Mouse (Mus musculus) heart, embryonic 16.5 days (tissue): Measurements from ENCODE around the gene Galnt3. TPM values are rescaled to one million over a fixed set of nuclear protein-coding genes. Genes with fewer than 3 reads are reported as not detected.

Experiments
- ATAC-seq: fragments of 200-750 bp; cut with Nextera tagmentation; replicated peaks from 2 replicates; pipeline ENCODE4 v1.8.0; 2017; ENCODE audit warnings: moderate number of reproducible peaks; ENCODE audit not compliant: insufficient read depth, low FRiP score; ENCODE audit errors: extremely low read depth
- H3K27ac ChIP-seq: fragments of 300-500 bp; sonication (generic); 2 replicates; pipeline ENCODE4 v1.5.1; 2014; ENCODE audit warnings: mild to moderate bottlenecking, low read length, control low read depth, moderate library complexity
- H3K27me3 ChIP-seq: fragments of 300-500 bp; sonication (generic); 2 replicates; pipeline ENCODE4 v1.6.1; 2014; ENCODE audit warnings: low read length, mixed read lengths; ENCODE audit not compliant: control insufficient read depth, insufficient read depth
- H3K36me3 ChIP-seq: fragments of 300-500 bp; sonication (generic); 2 replicates; pipeline ENCODE4 v1.6.1; 2014; ENCODE audit not compliant: control insufficient read depth, insufficient read depth
- H3K4me1 ChIP-seq: fragments of 300-500 bp; sonication (generic); 2 replicates; pipeline ENCODE4 v1.6.1; 2014; ENCODE audit warnings: low read length, mixed read lengths; ENCODE audit not compliant: control insufficient read depth, insufficient read depth
- H3K4me2 ChIP-seq: fragments of 300-500 bp; sonication (generic); 2 replicates; pipeline ENCODE4 v1.6.1; 2014; ENCODE audit warnings: low read depth, mild to moderate bottlenecking, control low read depth, low read length
- H3K4me3 ChIP-seq: fragments of 300-500 bp; sonication (generic); 2 replicates; pipeline ENCODE4 v1.5.1; 2014; ENCODE audit warnings: mild to moderate bottlenecking, control low read depth, low read length
- H3K9ac ChIP-seq: fragments of 300-500 bp; sonication (generic); 2 replicates; pipeline ENCODE4 v1.6.1; 2014; ENCODE audit warnings: low read length, control low read depth
- H3K9me3 ChIP-seq: fragments of 300-500 bp; sonication (generic); replicated peaks from 2 replicates; pipeline ENCODE4 v1.6.1; 2016; ENCODE audit warnings: low read length; ENCODE audit not compliant: control insufficient read depth
- WGBS: fragments of 180-500 bp; shearing (Covaris S2); extraction: QIAGEN DNeasy Blood & Tissue Kit; methylation state at CpG from one replicate; pipeline ENCODE4 v1.1.7; 2014; 5-methylcytosine and 5-hydroxymethylcytosine counted together
- polyA plus RNA-seq: library from polyadenylated mRNA; unstranded; fragments of >200 nt; fragmentation: Nextera tagmentation; extraction: Ambion mirVana; gene quantifications from 2 replicates; pipeline ENCODE4 v1.2.1, GENCODE M21; 2015

The Galnt3 gene
- polyA plus RNA-seq, 1 experiment from 2014 or later = 1.3 TPM

GRCm38 (mm10) chr2:66146473-66146872, 21.7 kb upstream of the Galnt3 start:
- Histone ChIP-seq H3K36me3 (no peaks in the 10 kb centered on the region), H3K9me3 (no peaks in the 10 kb centered on the region), H3K27ac (no peak overlapping the region), H3K27me3 (no peaks in the 10 kb centered on the region), H3K4me1 (no peaks in the 10 kb centered on the region; the same call in 1 of the 2 replicates), H3K9ac (no peak overlapping the region), H3K4me3 (no peak overlapping the region), H3K4me2 (no peak overlapping the region)
- 52% methylated on average over 4 of the region's 4 CpGs for WGBS
- no peak for ATAC-seq

- Histone ChIP-seq H3K4me2 (no peak overlapping the region), H3K27ac (no peak overlapping the region), H3K36me3 (no peaks in the 10 kb centered on the region), H3K27me3 (no peaks in the 10 kb centered on the region), H3K9me3 (no peaks in the 10 kb centered on the region), H3K4me3 (no peak overlapping the region), H3K4me1 (no peaks in the 10 kb centered on the region; the same call in 1 of the 2 replicates), H3K9ac (no peak overlapping the region)
- 35% methylated on average over 5 of the region's 5 CpGs for WGBS
- no peak for ATAC-seq
Observed at GRCm38 (mm10) chr2:66144770-66145169, 20.0 kb upstream of the Galnt3 start.

- no peaks in the 10 kb centered on the region for H3K27me3 ChIP-seq
- no peaks in the 10 kb centered on the region for H3K9me3 ChIP-seq
- H3K4me3 ChIP-seq = no peak overlapping the region
- no peaks in the 10 kb centered on the region; the same call in 1 of the 2 replicates for H3K4me1 ChIP-seq
- H3K36me3 ChIP-seq = no peaks in the 10 kb centered on the region
- ATAC-seq = no peak
- no peak overlapping the region for H3K4me2 ChIP-seq
- H3K9ac ChIP-seq = no peak overlapping the region
- WGBS = 88% methylated on average over 4 of the region's 4 CpGs
- no peak overlapping the region for H3K27ac ChIP-seq
Observed at GRCm38 (mm10) chr2:66143284-66143683, 18.5 kb upstream of the Galnt3 start.

GRCm38 (mm10) chr2:66142711-66143110, 17.9 kb upstream of the Galnt3 start:
- no peak for ATAC-seq
- no peak overlapping the region for H3K4me3 ChIP-seq
- WGBS = 81% methylated on average over 2 of the region's 2 CpGs

GRCm38 (mm10) chr2:66142268-66142667, 17.5 kb upstream of the Galnt3 start:
- Histone ChIP-seq H3K4me3 (no peak overlapping the region), H3K27me3 (no peaks in the 10 kb centered on the region), H3K27ac (no peak overlapping the region), H3K4me2 (no peak overlapping the region), H3K4me1 (no peaks in the 10 kb centered on the region; the same call in 1 of the 2 replicates), H3K9ac (no peak overlapping the region), H3K9me3 (no peaks in the 10 kb centered on the region), H3K36me3 (no peaks in the 10 kb centered on the region)
- ATAC-seq = no peak
- WGBS = 90% methylated on average over 2 of the region's 2 CpGs

More at GRCm38 (mm10) chr2:66142711-66143110, 17.9 kb upstream of the Galnt3 start:
- H3K27ac ChIP-seq = no peak overlapping the region
- no peaks in the 10 kb centered on the region for H3K27me3 ChIP-seq
- no peaks in the 10 kb centered on the region; the same call in 1 of the 2 replicates for H3K4me1 ChIP-seq
- no peak overlapping the region for H3K9ac ChIP-seq
- H3K36me3 ChIP-seq = no peaks in the 10 kb centered on the region
- no peak overlapping the region for H3K4me2 ChIP-seq
- H3K9me3 ChIP-seq = no peaks in the 10 kb centered on the region

- 49% methylated on average over 4 of the region's 4 CpGs for WGBS
- H3K9me3 ChIP-seq = no peaks in the 10 kb centered on the region
- no peak overlapping the region for H3K9ac ChIP-seq
- no peak overlapping the region for H3K4me3 ChIP-seq
- no peak overlapping the region for H3K4me2 ChIP-seq
- no peaks in the 10 kb centered on the region; the same call in 1 of the 2 replicates for H3K4me1 ChIP-seq
- no peak overlapping the region for H3K27ac ChIP-seq
- no peak for ATAC-seq
- no peaks in the 10 kb centered on the region for H3K36me3 ChIP-seq
- no peaks in the 10 kb centered on the region for H3K27me3 ChIP-seq
Observed at GRCm38 (mm10) chr2:66140246-66140645, 15.5 kb upstream of the Galnt3 start.

- Histone ChIP-seq H3K4me1 (no peaks in the 10 kb centered on the region), H3K9me3 (no peaks in the 10 kb centered on the region), H3K4me2 (no peak overlapping the region), H3K9ac (no peak overlapping the region), H3K27ac (no peak overlapping the region), H3K4me3 (no peak overlapping the region), H3K27me3 (peaks cover 3% of the 10 kb centered on the region; the same call in 1 of the 2 replicates), H3K36me3 (no peaks in the 10 kb centered on the region)
- WGBS = 42% methylated on average over 8 of the region's 8 CpGs
- ATAC-seq = no peak
Observed at GRCm38 (mm10) chr2:66131862-66132544, 7.2 kb upstream of the Galnt3 start.

GRCm38 (mm10) chr2:66128941-66129340, 4.1 kb upstream of the Galnt3 start:
- Histone ChIP-seq H3K36me3 (no peaks in the 10 kb centered on the region), H3K9me3 (no peaks in the 10 kb centered on the region), H3K27ac (no peak overlapping the region), H3K4me2 (no peak overlapping the region), H3K4me3 (no peak overlapping the region), H3K27me3 (peaks cover 23% of the 10 kb centered on the region), H3K9ac (no peak overlapping the region), H3K4me1 (peaks cover 7% of the 10 kb centered on the region)
- WGBS = 77% methylated on average over 2 of the region's 2 CpGs
- no peak for ATAC-seq

GRCm38 (mm10) chr2:66127541-66127940, 2.7 kb upstream of the Galnt3 start:
- H3K36me3 ChIP-seq = no peaks in the 10 kb centered on the region
- H3K27me3 ChIP-seq = peaks cover 28% of the 10 kb centered on the region
- peaks cover 11% of the 10 kb centered on the region for H3K4me1 ChIP-seq
- 64% methylated on average over 1 of the region's 1 CpGs for WGBS
- H3K4me3 ChIP-seq = no peak overlapping the region
- H3K9ac ChIP-seq = no peak overlapping the region
- no peak overlapping the region for H3K27ac ChIP-seq
- ATAC-seq = no peak
- no peak overlapping the region for H3K4me2 ChIP-seq
- no peaks in the 10 kb centered on the region for H3K9me3 ChIP-seq
